In the genomic region with DNA sequence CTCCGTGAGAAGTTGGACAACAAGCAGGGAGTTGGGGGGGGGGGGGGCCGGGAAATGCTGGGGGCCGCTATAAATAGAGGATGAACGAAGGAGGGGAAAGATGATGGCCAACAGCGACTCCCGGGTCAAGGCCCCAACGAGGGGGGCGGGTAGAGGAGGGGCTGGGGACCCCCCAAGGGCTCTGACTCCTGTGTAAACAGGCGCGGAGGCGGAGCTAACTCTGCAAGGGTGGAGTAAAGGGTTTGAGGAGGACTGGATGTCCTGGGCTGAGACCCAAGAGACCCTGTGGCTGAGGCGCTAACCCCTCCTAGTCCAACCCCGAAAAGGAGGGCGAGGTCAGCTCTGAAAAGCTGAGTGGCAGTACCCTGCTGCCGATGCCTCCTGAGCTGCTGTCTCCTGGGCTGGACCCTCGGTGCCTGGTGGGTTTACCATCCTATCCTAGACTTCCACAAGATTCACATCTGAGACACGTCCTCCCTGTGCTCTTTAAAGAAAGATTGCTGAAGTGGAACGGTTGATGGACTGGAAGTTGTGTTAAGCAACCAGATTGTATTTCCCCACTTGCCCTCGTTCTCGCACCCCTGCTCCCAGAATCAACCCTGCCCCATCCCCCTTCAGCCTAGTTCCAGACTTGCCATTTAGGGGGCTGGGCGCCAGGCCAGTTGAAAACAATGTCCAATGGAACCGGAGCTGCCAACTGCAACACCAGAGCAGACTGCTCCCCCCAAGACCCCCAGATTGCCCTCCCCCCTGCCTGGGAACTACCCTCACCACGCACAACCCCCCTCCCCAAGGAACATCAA, we compare ENCODE assay signal across 8 mouse cellular contexts. TPM values are rescaled to one million over a fixed set of nuclear protein-coding genes. Genes with fewer than 3 reads are reported as not detected.
DNase-seq lines count a peak whose midpoint lies in the region; ATAC-seq and TF ChIP-seq lines count a peak whose summit lies in the region.

A gene (minus strand): TSS at position 199 of the 803 bp plus-strand sequence.

- no peaks in the 10 kb centered on the region for H3K27me3 ChIP-seq in heart, embryonic 11.5 days (ENCODE audit: control insufficient read depth, insufficient read depth, low read length)
- H3K27me3 ChIP-seq in kidney, embryonic 14.5 days (ENCODE audit: control insufficient read depth, insufficient read depth, low read length), result no peaks in the 10 kb centered on the region
- H3K27me3 ChIP-seq in limb, embryonic 13.5 days, result peaks cover 5% of the 10 kb centered on the region; the same call in 1 of the 2 replicates
- peaks cover 7% of the 10 kb centered on the region for H3K27me3 ChIP-seq in midbrain, embryonic 13.5 days
- H3K27me3 ChIP-seq in stomach, embryonic 14.5 days (ENCODE audit: control insufficient read depth, insufficient read depth, low read length), result no peaks in the 10 kb centered on the region

- H3K9ac ChIP-seq in heart, embryonic 11.5 days (ENCODE audit: low read depth, low read length), result peak within 1 kb of the TSS; percentile 82
- H3K9ac ChIP-seq in kidney, embryonic 14.5 days (ENCODE audit: low read depth, low read length), result peak within 1 kb of the TSS; percentile 50
- H3K9ac ChIP-seq in limb, embryonic 13.5 days, result peak within 1 kb of the TSS; percentile 69
- H3K9ac ChIP-seq in midbrain, embryonic 13.5 days (replicated peaks), result peak within 1 kb of the TSS; percentile 77
- peak within 1 kb of the TSS; percentile 34 for H3K9ac ChIP-seq in stomach, embryonic 14.5 days (replicated peaks; ENCODE audit: low read depth, low read length)

- no peak within 1 kb of the TSS for H3K27ac ChIP-seq in embryonic fibroblast, embryonic 13.5 days (ENCODE audit: insufficient read depth, low read length)
- H3K27ac ChIP-seq in heart, embryonic 11.5 days (ENCODE audit: low read depth, low read length), result peak within 1 kb of the TSS; percentile 58
- H3K27ac ChIP-seq in kidney, embryonic 14.5 days (ENCODE audit: low read depth, low read length), result no peak within 1 kb of the TSS
- peak within 1 kb of the TSS; percentile 91 for H3K27ac ChIP-seq in limb, embryonic 13.5 days
- peak within 1 kb of the TSS; percentile 65 for H3K27ac ChIP-seq in midbrain, embryonic 13.5 days
- peak within 1 kb of the TSS; percentile 55; the same call in 1 of the 2 replicates for H3K27ac ChIP-seq in stomach, embryonic 14.5 days (ENCODE audit: low read length)

- 4% methylated on average over 22 of the region's 23 CpGs for WGBS in heart, embryonic 11.5 days (ENCODE audit: insufficient replicate concordance)
- 1% methylated on average over 22 of the region's 23 CpGs for WGBS in kidney, embryonic 14.5 days
- 2% methylated on average over 21 of the region's 23 CpGs for WGBS in limb, embryonic 13.5 days
- WGBS in midbrain, embryonic 13.5 days, result under 1% methylated on average over 22 of the region's 23 CpGs
- 5% methylated on average over 22 of the region's 23 CpGs for WGBS in stomach, embryonic 14.5 days

- no peaks in the 10 kb centered on the region for H3K9me3 ChIP-seq in heart, embryonic 11.5 days (replicated peaks; ENCODE audit: control insufficient read depth, low read length)
- no peaks in the 10 kb centered on the region for H3K9me3 ChIP-seq in kidney, embryonic 14.5 days (ENCODE audit: control insufficient read depth, low read length)
- no peaks in the 10 kb centered on the region for H3K9me3 ChIP-seq in limb, embryonic 13.5 days
- H3K9me3 ChIP-seq in midbrain, embryonic 13.5 days, result no peaks in the 10 kb centered on the region
- H3K9me3 ChIP-seq in stomach, embryonic 14.5 days (ENCODE audit: control insufficient read depth, low read depth, low read length), result no peaks in the 10 kb centered on the region

- peak within 1 kb of the TSS; percentile 55 for H3K4me3 ChIP-seq in embryonic fibroblast, embryonic 13.5 days (ENCODE audit: insufficient read depth, low read length)
- peak within 1 kb of the TSS; percentile 69 for H3K4me3 ChIP-seq in heart, embryonic 11.5 days (ENCODE audit: low read depth, low read length)
- peak within 1 kb of the TSS; percentile 46 for H3K4me3 ChIP-seq in kidney, embryonic 14.5 days (ENCODE audit: low read length)
- H3K4me3 ChIP-seq in limb, embryonic 13.5 days, result peak within 1 kb of the TSS; percentile 61
- peak within 1 kb of the TSS; percentile 61 for H3K4me3 ChIP-seq in midbrain, embryonic 13.5 days (replicated peaks)
- H3K4me3 ChIP-seq in stomach, embryonic 14.5 days (ENCODE audit: low read depth, low read length), result peak within 1 kb of the TSS; percentile 42

- ATAC-seq in heart, embryonic 11.5 days (replicated peaks; ENCODE audit: insufficient number of reproducible peaks, low FRiP score, low TSS enrichment), result peak; percentile 46
- ATAC-seq in kidney, embryonic 14.5 days (ENCODE audit: low FRiP score, low TSS enrichment), result peak; percentile 81
- ATAC-seq in limb, embryonic 13.5 days (ENCODE audit: low FRiP score, low read depth), result peak; percentile 70
- peak; percentile 68 for ATAC-seq in midbrain, embryonic 13.5 days
- peak; percentile 68 for ATAC-seq in stomach, embryonic 14.5 days (ENCODE audit: insufficient number of reproducible peaks, insufficient read depth, low FRiP score, low read depth)

- H3K4me1 ChIP-seq in embryonic fibroblast, embryonic 13.5 days (ENCODE audit: control insufficient read depth, insufficient read depth, low read length), result peaks cover 4% of the 10 kb centered on the region; the same call in 1 of the 2 replicates
- H3K4me1 ChIP-seq in heart, embryonic 11.5 days (ENCODE audit: control insufficient read depth, insufficient read depth, low read length), result peaks cover 15% of the 10 kb centered on the region
- H3K4me1 ChIP-seq in kidney, embryonic 14.5 days (ENCODE audit: control insufficient read depth, insufficient read depth, low read length), result peaks cover 12% of the 10 kb centered on the region
- peaks cover 33% of the 10 kb centered on the region for H3K4me1 ChIP-seq in limb, embryonic 13.5 days
- peaks cover 25% of the 10 kb centered on the region for H3K4me1 ChIP-seq in midbrain, embryonic 13.5 days (replicated peaks)
- peaks cover 7% of the 10 kb centered on the region; the same call in 1 of the 2 replicates for H3K4me1 ChIP-seq in stomach, embryonic 14.5 days (ENCODE audit: control insufficient read depth, insufficient read depth, low read length)

- H3K4me2 ChIP-seq in heart, embryonic 11.5 days, result peak within 1 kb of the TSS; percentile 98
- peak within 1 kb of the TSS; percentile 98 for H3K4me2 ChIP-seq in kidney, embryonic 14.5 days (replicated peaks; ENCODE audit: low read depth, low read length)
- H3K4me2 ChIP-seq in limb, embryonic 13.5 days (replicated peaks), result peak within 1 kb of the TSS; percentile 97
- peak within 1 kb of the TSS; percentile 99 for H3K4me2 ChIP-seq in midbrain, embryonic 13.5 days (replicated peaks)
- peak within 1 kb of the TSS; percentile 88 for H3K4me2 ChIP-seq in stomach, embryonic 14.5 days (replicated peaks; ENCODE audit: low read depth, low read length)

- TF ChIP-seq CTCF in embryonic fibroblast, embryonic 13.5 days (IDR thresholded peaks at IDR 0.05; ENCODE audit: borderline replicate concordance, insufficient read depth, low read length), result no peak

- TF ChIP-seq POLR2A in embryonic fibroblast, embryonic 13.5 days (IDR thresholded peaks at IDR 0.05; ENCODE audit: low read depth, low read length), result no peak

- DNase-seq in urinary bladder, adult 18-20 months (ENCODE audit: low spot score in 2 of 2), result peak; percentile 65 to 81
- no peak for DNase-seq in urinary bladder, postnatal 25 days (ENCODE audit: low spot score)

- H3K36me3 ChIP-seq in heart, embryonic 11.5 days (ENCODE audit: control insufficient read depth, insufficient read depth, low read length), result 0 out of 2 replicates have a peak, but pooled peaks cover 2% of the 10 kb centered on the region
- H3K36me3 ChIP-seq in kidney, embryonic 14.5 days (ENCODE audit: control insufficient read depth, insufficient read depth, low read length), result no peaks in the 10 kb centered on the region
- H3K36me3 ChIP-seq in limb, embryonic 13.5 days, result peaks cover 12% of the 10 kb centered on the region
- H3K36me3 ChIP-seq in midbrain, embryonic 13.5 days, result no peaks in the 10 kb centered on the region
- no peaks in the 10 kb centered on the region for H3K36me3 ChIP-seq in stomach, embryonic 14.5 days (ENCODE audit: control insufficient read depth, insufficient read depth, low read length)

RNA-seq across cellular contexts. Expression of the gene that starts here (rescaled TPM):
- polyA plus RNA-seq in embryonic fibroblast, embryonic 13.5 days (2011; ENCODE audit: insufficient read length, low read depth, missing spikeins), result 7.2 and 17.2 TPM in 2 replicates
- polyA plus RNA-seq in heart, embryonic 11.5 days (2014; fragmentation: Nextera tagmentation; extraction: Ambion mirVana), result 115 and 145 TPM in 2 replicates
- 13.0 and 13.7 TPM in 2 replicates for polyA plus RNA-seq in kidney, embryonic 14.5 days (2014; fragmentation: Nextera tagmentation; extraction: Ambion mirVana)
- 53.1 and 61.8 TPM in 2 replicates for polyA plus RNA-seq in limb, embryonic 13.5 days (2015; fragmentation: Nextera tagmentation; extraction: Ambion mirVana)
- polyA plus RNA-seq in midbrain, embryonic 13.5 days (2015; fragmentation: Nextera tagmentation; extraction: Ambion mirVana), result 66.6 and 69.7 TPM in 2 replicates
- polyA plus RNA-seq in stomach, embryonic 14.5 days (2014; fragmentation: Nextera tagmentation; extraction: Ambion mirVana), result 54.6 and 59.3 TPM in 2 replicates

Comparison
In these comparisons a context has a peak if more than half of its experiments do, and no peak if none do; other contexts are left out.
1. H3K27ac ChIP-seq: peak in heart, embryonic 11.5 days (single experiment), limb, embryonic 13.5 days (single experiment), midbrain, embryonic 13.5 days (single experiment) and stomach, embryonic 14.5 days (single experiment); none in embryonic fibroblast, embryonic 13.5 days (single experiment) and kidney, embryonic 14.5 days (single experiment).
2. Peak in every context shown above with its lines, with median percentiles within 50 percentile points of each other: H3K4me3 ChIP-seq, ATAC-seq, H3K4me2 ChIP-seq and H3K9ac ChIP-seq.